Mouse (Mus musculus) neural tube, embryonic 14.5 days (tissue): Measurements from ENCODE around the gene Rab1a. TPM values are rescaled to one million over a fixed set of nuclear protein-coding genes. Genes with fewer than 3 reads are reported as not detected.

Experiments
- polyA plus RNA-seq: library from polyadenylated mRNA; unstranded; fragments of >200 nt; fragmentation: Nextera tagmentation; extraction: Ambion mirVana; gene quantifications from 2 replicates; pipeline ENCODE4 v1.2.1, GENCODE M21; 2014

Gene Rab1a
- polyA plus RNA-seq, 1 experiment from 2014 or later = 303 TPM

Other genes with a start within 250 kb of the Rab1a start
- 97.7 and 109 TPM in 2 replicates for gene Actr2, start 88.5 kb upstream of the Rab1a start, polyA plus RNA-seq
- gene Cep68, start 48.0 kb downstream of the Rab1a start, polyA plus RNA-seq = 28.0 and 33.0 TPM in 2 replicates
- 56.9 and 63.6 TPM in 2 replicates for gene Slc1a4, start 131.3 kb downstream of the Rab1a start, polyA plus RNA-seq